Mouse (Mus musculus) ovary, adult 18-20 months (tissue): ENCODE data around the gene Mss51.

ENCODE experiments used
- DNase-seq: peaks from one replicate; pipeline ENCODE4 v3.0.0; 2022; ENCODE audit warnings: low spot score, mixed read lengths

Mss51 gene

DNA sequence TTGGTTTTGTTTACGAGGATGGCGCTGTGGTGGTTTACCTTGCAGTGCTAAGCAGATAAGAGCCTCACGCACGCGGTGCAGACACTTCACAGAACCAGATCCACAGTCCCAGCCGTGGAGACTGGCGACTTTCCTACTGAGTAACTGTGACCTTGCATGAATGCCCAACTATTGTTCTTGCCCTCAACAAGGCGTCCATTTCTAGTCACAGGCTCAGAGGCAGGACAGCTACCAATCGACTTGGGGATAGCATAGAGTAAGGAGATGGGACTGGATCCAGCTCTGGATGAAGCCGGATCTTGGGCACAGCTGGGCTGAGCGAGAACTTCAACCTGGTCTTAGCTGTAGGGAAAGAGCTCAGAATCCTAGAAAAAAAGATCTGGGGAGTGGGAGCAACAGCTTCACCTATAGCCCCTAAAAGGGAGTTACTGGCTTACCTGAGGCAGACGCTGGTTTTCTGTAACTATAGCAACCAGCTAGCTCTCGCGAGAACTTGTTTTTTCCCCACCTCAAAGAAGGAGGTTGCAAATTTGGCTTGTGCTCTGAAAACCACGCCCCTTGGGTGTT, 44.9 kb downstream of the Mss51 start, which contains the start of gene Cfap70:
Cfap70 (minus strand) TSS at position 462 of the 567 bp plus-strand sequence.
- DNase-seq: peak; percentile 37

DNA sequence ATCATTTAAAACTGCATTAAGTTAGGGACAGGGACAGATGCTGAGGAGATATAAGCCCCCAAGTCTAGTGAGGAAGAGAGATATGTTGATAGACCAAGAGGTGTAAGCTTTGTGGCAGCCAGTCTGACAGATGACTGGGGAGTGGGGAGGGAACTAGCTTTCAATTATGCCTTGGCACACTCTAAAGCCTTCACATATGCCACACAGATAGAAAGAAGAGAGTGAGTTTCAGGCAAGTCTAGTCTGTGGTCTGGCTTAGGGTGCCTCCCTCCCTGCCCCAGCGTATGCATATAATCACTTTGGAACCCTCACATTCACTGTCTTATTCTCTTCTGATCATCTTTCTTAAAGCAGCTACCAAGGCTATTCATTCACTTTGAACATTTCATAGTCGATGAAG, 45.4 kb downstream of the Mss51 start:
- DNase-seq: no peak

DNA sequence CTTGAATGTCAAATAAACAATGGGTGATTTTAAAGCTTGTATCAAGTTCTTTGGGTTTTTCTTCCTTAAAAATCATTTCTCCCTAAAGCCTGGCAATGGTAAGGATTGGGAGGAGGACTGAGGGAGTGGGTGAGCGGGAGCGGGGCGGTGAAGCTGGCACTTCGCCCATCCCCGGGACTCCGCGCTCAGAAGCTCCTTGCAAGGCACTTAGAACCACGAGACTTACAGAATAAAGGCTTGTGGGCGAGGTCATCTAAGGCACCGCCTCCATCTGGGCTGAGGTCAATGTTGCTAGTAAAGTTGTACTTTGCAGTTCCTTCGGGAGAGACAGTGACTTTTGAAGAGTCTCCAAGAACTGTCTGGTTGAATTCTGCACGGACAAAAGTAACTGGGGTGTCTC, 49.5 kb downstream of the Mss51 start:
- no peak for DNase-seq

DNA sequence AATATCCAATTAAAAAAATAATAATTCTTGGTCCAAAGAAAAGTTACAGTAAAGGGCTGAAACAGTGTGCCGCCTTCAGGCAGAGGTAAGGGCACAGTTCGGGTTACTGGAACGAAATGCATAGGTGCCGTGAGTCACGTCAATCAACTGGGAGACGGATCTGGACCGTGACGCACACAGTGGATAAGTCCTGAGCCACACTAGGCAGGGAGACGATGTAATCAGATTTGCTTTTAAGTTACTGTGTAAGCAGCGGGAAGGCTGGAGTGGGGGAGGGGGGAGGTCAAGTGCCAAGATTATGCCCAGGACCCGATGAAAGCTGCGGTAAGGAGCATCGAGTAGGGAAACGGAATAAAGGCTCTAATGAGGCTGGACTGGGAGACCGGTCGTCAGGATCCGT, 54.4 kb downstream of the Mss51 start:
- no peak for DNase-seq

DNA sequence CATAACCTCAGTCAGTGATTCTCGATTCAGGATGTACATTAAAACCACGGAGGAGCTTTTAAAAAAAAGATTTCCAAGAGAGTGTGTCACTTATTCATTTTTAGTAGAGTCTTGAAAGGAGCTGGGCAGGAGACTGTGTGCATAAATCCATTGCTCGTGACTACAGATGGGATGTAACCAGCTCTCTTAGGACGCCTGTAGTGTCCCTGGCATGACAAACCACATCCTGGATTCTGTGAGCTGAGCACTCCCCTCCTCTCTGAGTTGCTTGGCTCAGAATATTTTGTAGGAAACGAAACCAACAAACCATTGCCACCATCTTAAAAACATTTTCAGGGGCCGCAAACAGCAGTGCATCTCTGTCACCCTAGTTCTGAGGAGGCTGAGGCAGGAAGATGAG, 59.7 kb downstream of the Mss51 start:
- no peak for DNase-seq
